Mouse (Mus musculus) urinary bladder, postnatal 25 days (tissue): ENCODE measurements around the gene Tmem145.
"Not testable (repeated sequence)": the region's sequence is repeated elsewhere in the genome, so short reads cannot be mapped to it uniquely, and the experiment has no call there.

Experiments used
- DNase-seq: peaks from one replicate; pipeline ENCODE4 v3.0.0; 2022; ENCODE audit warnings: low spot score

Gene Tmem145

DNA sequence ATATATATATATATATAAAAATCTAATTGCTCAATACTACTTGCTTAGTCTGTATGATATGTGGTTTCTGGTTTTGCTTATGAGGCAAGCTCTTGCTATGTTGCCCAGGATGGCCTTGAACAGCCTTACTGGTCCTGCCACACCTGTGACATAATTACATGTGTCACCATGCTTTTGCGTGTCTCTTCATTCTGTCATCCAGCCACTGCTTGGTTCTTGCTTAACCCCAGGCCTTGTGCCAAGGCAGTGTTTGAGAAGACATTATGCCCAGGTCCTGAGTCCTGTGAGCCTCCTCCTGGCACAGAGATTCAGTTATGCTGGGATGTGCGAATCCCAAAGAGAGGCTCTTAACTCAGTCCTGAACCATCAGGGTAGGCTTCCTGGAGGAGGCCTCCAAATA is 17.3 kb downstream of the Tmem145 start:
- DNase-seq: no peak

DNA sequence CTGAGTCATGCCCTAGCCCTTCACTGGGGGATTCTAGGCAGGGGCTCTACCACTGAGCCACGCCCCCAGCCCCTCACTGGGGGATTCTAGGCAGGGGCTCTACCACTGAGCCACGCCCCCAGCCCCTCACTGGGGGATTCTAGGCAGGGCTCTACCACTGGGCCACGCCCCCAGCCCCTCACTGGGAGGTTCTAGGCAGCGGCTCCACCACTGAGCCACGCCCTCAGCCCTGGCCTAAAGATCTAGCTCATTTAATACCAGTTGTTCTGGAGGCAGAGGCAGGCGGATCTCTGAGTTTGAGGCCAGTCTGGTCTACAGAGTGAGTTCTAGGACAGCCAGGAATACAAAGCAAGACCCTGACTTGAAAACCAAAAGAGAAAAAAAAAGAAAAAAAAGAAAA is 19.5 kb downstream of the Tmem145 start:
- DNase-seq: not testable (repeated sequence)

DNA sequence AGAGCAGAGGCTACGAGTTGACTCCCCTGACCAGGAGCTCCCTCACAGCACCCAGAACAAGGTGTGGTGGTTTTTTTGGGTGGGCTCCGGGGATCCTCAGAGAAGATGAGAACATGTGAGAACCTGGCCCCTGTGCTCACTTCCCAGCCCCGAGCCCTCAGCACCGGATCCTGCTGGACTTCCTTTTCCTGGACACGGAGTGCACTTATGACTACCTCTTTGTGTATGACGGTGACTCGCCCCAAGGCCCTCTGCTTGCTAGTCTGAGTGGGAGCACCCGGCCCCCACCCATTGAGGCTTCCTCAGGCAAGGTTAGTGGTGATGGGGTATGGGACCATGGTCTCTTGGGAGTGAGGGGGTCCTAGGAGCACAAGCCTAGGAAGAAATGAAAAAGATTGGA is 20.3 kb downstream of the Tmem145 start:
- no peak for DNase-seq

DNA sequence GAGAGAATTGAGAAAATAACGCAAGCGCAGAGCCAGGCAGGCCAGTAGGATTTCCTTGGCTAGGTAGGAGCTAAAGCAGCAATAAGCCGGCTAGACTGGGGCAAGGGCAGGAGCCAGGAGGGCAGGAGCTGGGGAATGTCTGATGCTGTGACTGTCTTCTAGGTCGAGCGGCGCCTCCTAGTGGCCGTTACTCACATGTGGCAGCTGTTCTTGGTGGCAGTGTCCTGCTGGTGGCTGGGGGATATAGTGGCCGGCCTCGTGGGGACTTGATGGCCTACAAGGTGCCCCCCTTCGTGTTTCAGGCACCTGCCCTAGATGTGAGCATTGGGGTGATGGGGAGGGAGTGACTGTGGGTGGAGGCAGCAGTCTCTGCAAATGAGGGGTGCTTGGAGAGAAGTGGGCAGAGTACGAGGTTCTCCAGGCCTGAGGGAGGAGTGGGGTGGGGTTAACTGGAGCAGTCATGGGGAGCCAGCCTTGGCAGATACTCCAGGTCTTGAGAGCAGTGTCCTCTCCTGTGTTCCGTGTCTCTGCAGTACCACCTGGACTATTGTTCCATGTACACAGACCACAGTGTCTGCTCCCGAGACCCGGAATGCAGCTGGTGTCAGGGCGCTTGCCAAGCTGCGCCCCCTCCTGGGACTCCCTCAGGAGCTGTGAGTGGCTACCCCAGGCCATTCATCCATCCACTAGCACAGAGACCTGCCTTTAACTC is 27.8 kb downstream of the Tmem145 start:
- peak; percentile 57 for DNase-seq

DNA sequence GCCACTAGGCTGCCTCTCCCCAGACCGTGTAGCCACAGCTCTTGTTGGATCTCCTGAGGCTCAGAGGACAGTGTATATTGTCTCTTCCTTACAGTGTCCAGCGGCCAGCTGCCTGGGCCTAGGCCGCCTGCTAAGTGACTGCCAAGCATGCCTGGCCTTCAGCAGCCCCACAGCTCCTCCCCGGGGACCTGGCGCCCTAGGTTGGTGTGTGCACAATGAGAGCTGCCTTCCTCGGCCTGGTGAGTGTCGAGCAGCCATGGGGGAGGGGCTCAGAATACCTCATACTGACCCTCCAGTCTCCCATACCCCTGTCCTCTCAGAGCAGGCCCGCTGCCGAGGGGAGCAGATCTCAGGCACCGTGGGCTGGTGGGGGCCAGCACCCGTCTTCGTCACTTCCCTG is 28.6 kb downstream of the Tmem145 start:
- DNase-seq: no peak

DNA sequence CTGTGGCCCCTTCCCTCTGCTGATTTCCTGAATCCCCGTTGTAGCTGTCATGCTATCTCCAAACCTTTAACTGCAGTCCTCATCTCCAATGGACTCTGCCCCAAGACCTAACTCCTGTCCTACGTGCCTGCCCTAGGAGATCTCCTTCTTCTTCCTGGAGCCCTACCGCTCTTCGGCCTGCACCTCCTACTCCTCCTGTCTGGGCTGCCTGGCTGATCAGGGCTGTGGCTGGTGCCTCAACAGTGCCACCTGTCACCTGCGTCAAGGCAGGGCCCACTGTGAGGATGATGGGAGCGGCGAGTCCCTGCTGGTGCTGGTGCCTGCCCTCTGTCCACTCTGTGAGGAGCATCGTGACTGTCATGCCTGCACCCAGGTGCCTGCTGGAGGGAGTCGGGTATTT is 33.4 kb downstream of the Tmem145 start:
- DNase-seq: no peak

DNA sequence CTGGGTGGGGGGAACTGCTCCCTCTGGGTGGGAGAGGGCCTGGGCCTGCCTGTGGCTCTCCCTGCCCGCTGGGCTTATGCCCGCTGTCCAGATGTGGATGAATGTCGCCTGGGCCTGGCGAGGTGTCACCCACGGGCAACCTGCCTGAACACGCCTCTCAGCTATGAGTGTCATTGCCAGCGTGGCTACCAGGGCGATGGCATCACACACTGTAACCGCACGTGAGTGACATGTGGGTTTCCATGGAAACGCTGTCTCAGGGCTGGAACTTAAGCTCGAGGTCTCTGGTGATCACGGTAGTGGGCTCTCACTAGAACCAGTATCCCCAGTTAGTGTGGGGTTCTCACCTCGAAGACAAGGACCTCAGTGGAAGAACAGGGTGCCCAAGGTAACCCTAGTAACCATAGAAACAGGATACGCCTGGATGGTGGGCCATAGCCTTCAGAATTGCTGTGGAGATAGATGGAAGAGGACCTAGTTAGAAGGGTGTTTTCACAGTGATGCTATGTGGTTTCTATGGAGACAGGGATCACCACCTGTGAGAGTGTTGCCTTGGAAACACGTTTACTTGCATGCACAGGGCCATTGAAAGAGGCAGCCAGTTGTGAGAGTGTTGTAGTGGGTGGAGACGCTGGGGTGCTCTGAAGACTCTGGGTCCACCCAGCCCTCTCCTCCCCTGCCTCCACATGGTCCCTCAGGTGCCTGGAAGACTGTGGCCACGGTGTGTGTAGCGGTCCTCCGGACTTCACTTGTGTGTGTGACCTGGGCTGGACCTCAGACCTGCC is 35.3 kb downstream of the Tmem145 start:
- DNase-seq: no peak

DNA sequence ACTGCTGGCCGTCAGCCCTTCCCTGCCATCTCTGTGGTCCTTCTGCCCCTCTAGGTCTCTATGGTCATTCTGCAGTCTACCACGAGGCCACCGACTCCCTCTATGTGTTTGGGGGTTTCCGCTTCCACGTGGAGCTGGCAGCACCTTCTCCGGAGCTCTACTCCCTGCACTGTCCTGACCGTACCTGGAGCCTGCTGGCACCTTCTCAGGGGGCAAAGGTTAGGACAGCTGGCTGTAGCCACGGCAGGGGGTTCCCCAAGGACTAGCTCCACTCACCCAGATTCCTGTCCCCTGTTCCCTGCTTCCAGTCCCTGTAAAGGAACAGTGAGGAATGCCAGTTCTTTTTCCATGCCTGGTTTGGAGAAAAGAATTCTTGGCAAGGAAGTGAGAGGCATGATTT is 43.0 kb downstream of the Tmem145 start:
- no peak for DNase-seq

DNA sequence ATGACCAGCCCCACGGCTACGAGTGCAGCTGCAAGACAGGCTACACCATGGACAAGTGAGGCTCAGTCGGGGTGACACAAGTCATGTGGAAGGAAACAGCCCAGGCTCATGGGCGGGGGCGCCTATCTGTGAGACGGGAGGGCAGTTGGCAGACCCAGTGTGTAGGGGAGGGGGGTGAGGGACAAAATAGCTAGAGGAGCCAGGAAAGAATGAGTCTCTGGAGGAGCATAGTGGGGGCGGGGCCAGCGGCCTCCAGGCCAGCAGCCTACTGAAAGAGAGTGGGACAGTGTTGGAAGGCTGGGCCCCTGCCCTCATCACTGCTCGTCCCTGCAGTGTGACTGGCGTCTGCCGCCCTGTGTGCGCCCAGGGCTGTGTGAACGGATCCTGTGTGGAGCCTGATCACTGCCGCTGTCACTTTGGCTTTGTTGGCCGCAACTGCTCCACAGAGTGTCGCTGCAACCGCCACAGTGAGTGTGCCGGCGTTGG is 52.9 kb downstream of the Tmem145 start:
- DNase-seq: no peak

DNA sequence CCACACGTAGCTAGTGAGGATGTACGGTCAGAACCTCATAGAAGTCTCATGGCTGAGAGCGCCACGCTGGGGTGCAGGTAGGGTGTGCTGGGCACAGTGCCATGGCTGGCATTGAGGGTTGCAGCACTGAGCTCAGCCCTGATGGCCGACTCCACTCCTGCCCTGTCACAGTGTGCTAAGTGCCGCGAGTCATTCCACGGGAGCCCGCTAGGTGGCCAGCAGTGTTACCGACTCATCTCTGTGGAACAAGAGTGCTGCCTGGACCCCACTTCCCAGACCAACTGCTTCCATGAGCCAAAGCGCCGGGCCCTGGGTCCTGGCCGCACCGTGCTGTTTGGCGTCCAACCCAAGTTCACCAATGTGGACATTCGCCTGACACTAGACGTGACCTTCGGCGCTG is 57.2 kb downstream of the Tmem145 start:
- no peak for DNase-seq

DNA sequence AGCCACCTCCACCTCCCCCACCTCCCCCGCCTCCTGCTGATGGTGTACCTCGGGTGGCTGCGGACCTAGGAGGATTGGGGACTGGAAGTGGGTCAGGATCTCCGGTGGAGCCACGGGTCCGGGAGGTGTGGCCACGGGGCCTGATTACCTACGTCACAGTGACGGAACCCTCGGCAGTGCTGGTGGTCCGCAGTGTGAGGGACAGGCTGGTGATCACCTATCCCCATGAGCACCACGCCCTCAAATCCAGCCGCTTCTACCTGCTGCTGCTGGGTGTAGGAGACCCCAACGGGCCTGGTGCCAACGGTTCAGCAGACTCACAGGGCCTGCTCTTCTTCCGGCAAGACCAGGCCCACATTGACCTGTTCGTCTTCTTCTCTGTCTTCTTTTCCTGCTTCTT is 57.7 kb downstream of the Tmem145 start:
- DNase-seq: no peak
